Mouse (Mus musculus): ENCODE data around the gene Nuak1.

GRCm38 (mm10) chr10:84386214-84386613, 54.2 kb downstream of the Nuak1 start:
- TF ChIP-seq BHLHE40 (IDR thresholded peaks at IDR 0.05; ENCODE audit: borderline replicate concordance, low read depth, low read length) (no peak), MYB (IDR thresholded peaks at IDR 0.05; ENCODE audit: low read depth, low read length) (no peak), POLR2A (IDR thresholded peaks at IDR 0.05; ENCODE audit: control insufficient read depth in 1 of 2, insufficient read depth in 1 of 2, low read depth in 1 of 2, low read length in 2 of 2, poor library complexity in 1 of 2) (no peak), USF1 (IDR thresholded peaks at IDR 0.05; ENCODE audit: low read depth, low read length) (no peak), CTCF (IDR thresholded peaks at IDR 0.05 in 2 of 3, conservative IDR thresholded peaks at IDR 0.05 in 1 of 3; ENCODE audit: control insufficient read depth in 1 of 3, insufficient read depth in 1 of 3, low read depth in 2 of 3, low read length in 3 of 3, poor library complexity in 1 of 3, severe bottlenecking in 1 of 3) (no peak), TAL1 (IDR thresholded peaks at IDR 0.05; ENCODE audit: low read length) (no peak)
